Mouse (Mus musculus) neutrophil, adult 65 days (primary cell): ENCODE data around the gene Chd8. TPM values are rescaled to one million over a fixed set of nuclear protein-coding genes. Genes with fewer than 3 reads are reported as not detected.

ENCODE experiments used
- total RNA-seq: library from RNA; stranded (reverse); gene quantifications from 2 replicates; pipeline ENCODE4 v1.2.4, GENCODE M21; 2023

Gene Chd8
- 114 and 132 TPM in 2 replicates for total RNA-seq

GRCm38 (mm10) chr14:52257484-52258213 is at the start of gene Chd8:
Gene Chd8, minus strand, starts transcription at chr14:52257780.

GRCm38 (mm10) chr14:52304644-52305271 is 47.2 kb upstream of the Chd8 start, which contains the start of gene Mettl3:
Gene Mettl3, minus strand, starts transcription at chr14:52305128.

GRCm38 (mm10) chr14:52278932-52279746 is 21.6 kb upstream of the Chd8 start, which contains the start of the genes Tox4 and Rab2b:
Gene Tox4, plus strand, starts transcription at chr14:52279146.
Gene Rab2b, minus strand, starts transcription at chr14:52279545.

GRCm38 (mm10) chr14:52197156-52197878 is 60.3 kb downstream of the Chd8 start, which contains the start of gene Supt16:
Gene Supt16, minus strand, starts transcription at chr14:52197416.

Other genes with a start within 250 kb of the Chd8 start
- not detected in 2 replicates for gene Tmem253, start 242.1 kb downstream of the Chd8 start, total RNA-seq
- gene Zfp219, start 237.0 kb downstream of the Chd8 start, total RNA-seq = 7.0 and 10.8 TPM in 2 replicates
- gene Olfr221, start 215.3 kb downstream of the Chd8 start, total RNA-seq = not detected in 2 replicates
- 337 and 371 TPM in 2 replicates for gene Hnrnpc, start 153.8 kb downstream of the Chd8 start, total RNA-seq
- gene Rpgrip1, start 147.1 kb downstream of the Chd8 start, total RNA-seq = 0.69 and 1.1 TPM in 2 replicates
- 37.8 and 48.3 TPM in 2 replicates for gene Supt16, start 60.4 kb downstream of the Chd8 start, total RNA-seq
- 144 and 159 TPM in 2 replicates for gene Tox4, start 21.4 kb upstream of the Chd8 start, total RNA-seq
- 4.1 and 6.4 TPM in 2 replicates for gene Rab2b, start 21.8 kb upstream of the Chd8 start, total RNA-seq
- gene Mettl3, start 47.3 kb upstream of the Chd8 start, total RNA-seq = 15.2 and 18.1 TPM in 2 replicates
- gene Sall2, start 71.0 kb upstream of the Chd8 start, total RNA-seq = 0.54 TPM in 2 replicates
- gene Olfr1513, start 98.6 kb upstream of the Chd8 start, total RNA-seq = not detected in 2 replicates
- gene Olfr1512, start 121.4 kb upstream of the Chd8 start, total RNA-seq = not detected in 2 replicates
- not detected in 2 replicates for gene Olfr1511, start 139.6 kb upstream of the Chd8 start, total RNA-seq
- not detected in 2 replicates for gene Olfr1510, start 156.6 kb upstream of the Chd8 start, total RNA-seq
- not detected in 2 replicates for gene Olfr1509, start 185.2 kb upstream of the Chd8 start, total RNA-seq
- gene Olfr1508, start 209.7 kb upstream of the Chd8 start, total RNA-seq = not detected in 2 replicates
- not detected in 2 replicates for gene Olfr1507, start 238.0 kb upstream of the Chd8 start, total RNA-seq